Mouse (Mus musculus) right cerebral cortex, postnatal 25 days (tissue): Measurements from ENCODE around the gene Krt16.

Source experiments
- DNase-seq: peaks from one replicate; pipeline ENCODE4 v3.0.0; 2022

Krt16 gene

DNA sequence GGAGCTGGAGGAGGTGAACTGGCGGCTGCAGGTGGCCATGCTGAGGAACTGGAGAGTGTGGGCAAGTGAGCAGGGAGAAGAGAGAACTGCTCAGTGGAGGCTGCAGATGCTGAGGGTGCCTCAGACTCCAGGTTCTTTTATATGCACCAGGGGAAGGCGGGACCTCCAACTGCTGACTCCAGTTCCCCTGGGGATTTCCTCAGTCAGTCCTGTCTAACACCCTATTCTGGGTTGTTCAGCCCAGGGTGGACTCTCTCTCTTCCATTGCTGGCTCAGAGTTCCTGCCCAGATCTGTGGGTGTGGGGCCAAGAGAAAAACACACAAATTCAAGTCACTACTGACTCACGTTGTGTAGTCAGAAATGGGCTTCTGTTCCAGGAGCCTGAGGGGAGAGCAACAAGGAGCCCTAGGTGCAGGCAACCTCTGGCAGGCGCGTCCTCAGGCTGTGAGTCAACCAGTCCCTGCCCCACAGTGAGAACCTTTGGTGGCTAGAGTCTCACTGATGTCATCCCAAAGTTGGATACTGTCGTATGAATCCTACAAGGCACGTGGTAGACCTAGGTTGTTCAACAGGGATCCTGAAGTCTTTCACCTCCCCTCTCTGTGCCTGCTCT, at the start of gene Krt16:
Krt16 (minus strand) TSS at position 51 of the 614 bp plus-strand sequence.
- DNase-seq = no peak

- no peak for DNase-seq
These were observed 49.1 kb upstream of the Krt16 start for GRCm38 (mm10) chr11:100297801-100298200.

- peak; percentile 73 for DNase-seq
These were observed 46.6 kb upstream of the Krt16 start for GRCm38 (mm10) chr11:100295308-100295707.

GRCm38 (mm10) chr11:100292884-100293283, 44.2 kb upstream of the Krt16 start:
- no peak for DNase-seq

DNA sequence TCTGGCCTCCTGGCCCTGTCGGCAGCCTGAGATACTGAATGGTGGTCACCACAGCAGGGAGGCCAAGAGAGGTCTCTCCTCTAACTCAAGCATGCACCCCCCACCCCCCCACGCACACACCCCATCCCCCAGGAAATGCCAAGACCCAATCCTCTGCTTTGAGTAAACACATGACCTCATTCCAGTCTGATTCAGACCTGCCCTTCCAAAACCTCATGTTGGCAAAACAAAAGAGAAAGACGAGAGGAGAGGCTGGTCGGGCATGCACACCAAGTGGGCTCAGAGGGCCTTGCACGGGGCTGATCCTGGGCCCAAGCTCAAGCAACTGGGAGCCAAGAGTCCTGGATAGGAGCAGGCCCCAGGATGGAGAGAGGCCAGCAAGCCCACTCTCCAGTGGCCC, 41.5 kb upstream of the Krt16 start:
- no peak for DNase-seq

DNA sequence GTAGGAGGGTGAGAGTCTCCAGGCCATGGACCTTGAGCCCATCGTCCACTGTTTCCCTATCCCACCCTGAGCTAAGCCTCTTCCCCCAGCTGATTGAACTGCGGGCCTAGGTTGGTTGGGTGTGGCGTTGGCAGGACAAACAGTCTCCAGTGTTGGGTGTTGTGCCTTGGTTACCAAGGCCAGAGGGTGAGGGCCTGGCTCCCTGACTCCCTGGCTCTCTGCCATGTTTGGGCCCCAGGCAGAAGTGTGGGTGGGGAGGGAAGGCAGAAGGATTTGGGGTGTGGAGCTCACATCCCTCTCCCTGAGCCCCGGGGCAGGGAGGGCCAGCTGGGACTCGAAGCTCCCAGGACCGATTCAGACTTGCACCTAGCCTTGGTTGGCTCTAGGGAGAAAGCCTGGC, 40.2 kb upstream of the Krt16 start:
- no peak for DNase-seq

DNA sequence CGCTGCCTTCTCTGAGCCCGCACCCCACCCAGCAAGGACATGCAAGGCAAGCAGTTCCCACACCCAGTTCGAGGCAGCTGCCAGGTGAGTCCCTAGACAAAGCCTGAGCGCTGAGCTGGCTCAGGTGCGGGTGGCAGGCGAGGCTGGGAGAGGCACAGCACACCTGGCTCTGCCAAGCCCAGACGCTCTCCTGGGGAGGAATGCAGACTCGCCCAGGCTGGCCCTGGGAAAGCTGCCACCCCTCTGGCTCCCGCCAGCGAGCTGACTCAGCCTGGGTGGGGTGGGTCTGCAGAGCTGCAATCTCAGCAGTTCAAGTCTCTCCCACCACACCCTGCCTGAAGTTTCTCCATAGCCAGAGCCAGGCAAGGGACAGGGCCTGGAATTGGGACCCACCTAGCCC, 38.3 kb upstream of the Krt16 start:
- peak; percentile 60 for DNase-seq

GRCm38 (mm10) chr11:100284988-100285387, 36.3 kb upstream of the Krt16 start:
- no peak for DNase-seq

- DNase-seq = peak; percentile 31
These were observed 33.8 kb upstream of the Krt16 start for GRCm38 (mm10) chr11:100282549-100282948.

DNA sequence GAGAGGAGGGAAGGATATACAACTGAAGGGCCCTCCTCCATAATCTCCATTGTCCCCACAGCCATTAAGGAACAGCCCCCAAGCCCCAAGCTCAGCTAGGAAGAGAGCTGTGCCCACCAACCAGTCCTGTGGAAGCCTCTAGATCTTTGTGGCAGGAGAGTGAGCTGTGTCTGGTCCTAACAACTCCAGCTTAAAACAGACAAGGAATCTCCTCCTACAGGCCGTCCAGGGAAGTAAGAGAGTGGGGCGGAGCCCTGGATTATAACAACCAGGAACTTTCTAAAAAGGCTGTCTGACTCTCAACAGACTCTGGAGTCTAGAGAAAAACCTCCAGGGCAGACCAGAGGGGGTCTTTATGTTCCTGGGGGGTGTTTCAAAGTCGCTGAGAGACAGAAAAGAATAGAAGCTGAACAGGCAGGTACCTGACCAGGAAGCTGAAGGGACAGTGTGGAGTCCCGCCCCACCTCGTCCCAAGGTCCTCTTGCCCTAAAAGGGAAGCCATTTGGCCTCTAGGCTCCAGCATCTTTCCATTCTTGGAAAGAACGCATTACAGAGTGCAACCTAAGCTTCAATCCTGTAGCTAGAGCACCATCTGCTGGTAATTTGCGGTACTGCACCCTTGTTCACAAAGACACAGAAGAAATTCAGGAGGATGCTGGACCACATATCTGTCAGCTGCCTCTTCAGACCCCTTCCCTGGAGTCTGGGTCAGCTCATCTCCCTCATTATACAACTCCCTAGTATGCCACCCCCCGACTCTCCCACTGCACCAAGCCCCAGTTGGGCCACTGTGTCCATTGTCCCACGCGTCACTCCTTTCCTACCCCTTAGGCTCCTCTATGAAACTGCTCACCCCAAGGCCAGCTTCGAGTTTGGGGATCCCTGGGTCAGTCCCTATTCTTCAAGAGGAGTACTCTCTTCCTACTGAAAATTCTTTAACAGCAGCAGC, 33.2 kb upstream of the Krt16 start:
- DNase-seq = peak; percentile 70

DNA sequence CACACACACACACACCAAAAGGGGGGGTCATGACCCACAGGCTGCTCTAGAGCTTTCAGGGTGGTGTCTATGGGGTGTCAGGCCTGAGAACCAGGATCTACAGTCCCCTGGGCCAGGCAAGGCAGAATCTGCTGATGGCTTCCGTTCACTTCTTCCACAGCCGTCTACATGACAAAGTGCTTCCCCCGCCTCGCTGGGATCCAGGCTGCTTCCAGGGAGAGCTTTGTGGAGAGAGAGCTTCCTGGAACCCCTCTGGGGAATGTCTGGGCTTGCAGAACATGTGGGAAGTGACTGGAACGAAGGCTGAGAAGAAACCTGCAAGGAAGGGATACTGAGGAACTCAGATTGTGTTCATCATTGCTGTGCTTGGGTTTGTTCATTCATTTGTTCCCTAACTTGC, 30.1 kb upstream of the Krt16 start:
- DNase-seq = no peak

GRCm38 (mm10) chr11:100277726-100278480, 29.2 kb upstream of the Krt16 start:
- DNase-seq = no peak

GRCm38 (mm10) chr11:100275466-100275865, 26.8 kb upstream of the Krt16 start:
- DNase-seq = no peak

GRCm38 (mm10) chr11:100274719-100275118, 26.0 kb upstream of the Krt16 start:
- no peak for DNase-seq

GRCm38 (mm10) chr11:100271878-100272277, 23.2 kb upstream of the Krt16 start:
- no peak for DNase-seq

DNA sequence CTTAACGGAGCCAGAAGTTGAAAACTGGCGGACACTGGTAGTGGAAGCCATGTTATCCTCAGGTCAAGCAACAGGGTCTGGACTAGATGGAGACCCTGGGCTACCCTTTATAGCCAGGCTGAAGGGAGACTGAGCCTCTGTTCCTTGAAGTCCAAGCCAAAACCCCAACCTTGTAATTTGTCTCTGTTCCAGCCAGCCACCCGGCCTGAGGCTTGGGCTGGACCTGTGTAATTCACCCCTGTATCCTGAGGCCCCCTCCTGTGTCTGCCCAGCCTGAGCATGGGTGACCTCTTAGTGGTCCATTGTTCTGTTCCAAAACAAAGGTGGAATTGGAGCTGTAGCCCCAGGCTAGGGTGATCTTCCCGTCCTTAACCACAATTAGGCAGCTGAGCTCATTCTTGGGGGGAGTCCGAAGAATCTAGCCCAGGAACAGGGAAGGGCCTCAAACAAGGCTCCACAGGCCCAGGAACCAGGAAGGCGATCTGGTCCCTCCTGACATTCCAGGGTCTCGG, 21.2 kb upstream of the Krt16 start, which contains the start of gene Krt42:
Krt42 (minus strand) TSS at position 51 of the 512 bp plus-strand sequence.
- no peak for DNase-seq

DNA sequence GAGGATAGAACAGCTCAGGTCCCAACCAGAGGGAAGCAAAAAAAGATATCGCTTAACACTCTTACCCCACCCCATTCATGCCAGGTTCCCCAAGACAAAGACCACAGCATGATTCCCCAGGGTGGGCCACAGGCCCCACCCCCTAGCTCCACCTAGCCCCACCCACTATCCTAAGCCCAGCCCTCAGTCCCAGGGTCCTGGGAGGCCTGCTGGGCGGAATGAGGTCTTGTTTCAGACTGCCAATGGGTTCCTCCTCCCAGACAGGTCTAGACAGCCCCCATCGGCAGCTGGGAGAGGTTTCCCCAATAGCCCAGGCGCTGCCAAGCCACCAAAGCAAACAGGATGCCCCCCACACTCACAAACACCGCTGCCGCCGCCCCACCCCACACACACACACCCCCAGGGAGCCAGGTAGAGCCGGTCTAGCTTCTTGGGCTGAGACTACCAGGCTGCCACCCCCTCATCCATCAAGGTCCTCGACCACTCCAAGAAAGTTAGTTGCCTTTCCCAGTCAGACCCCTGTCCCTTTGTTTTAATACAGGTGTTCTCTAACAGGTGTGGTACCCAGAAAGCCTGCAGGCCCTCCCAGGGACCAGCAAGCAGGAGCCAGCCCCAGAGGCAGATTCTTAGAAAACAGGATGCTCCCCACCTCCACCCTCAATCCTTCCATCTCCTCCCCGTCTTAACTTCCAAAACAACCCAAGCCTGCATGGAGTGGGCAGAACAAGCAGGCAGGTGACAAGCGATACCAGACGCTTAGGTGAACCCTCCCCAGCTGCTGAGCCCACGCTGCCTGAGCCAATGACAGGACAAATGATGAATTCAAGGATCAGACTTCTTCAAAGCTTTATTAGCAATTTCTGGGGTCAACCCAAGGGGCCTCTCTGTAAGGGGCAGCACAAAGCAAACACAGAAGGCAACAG, 13.6 kb upstream of the Krt16 start:
- DNase-seq = no peak

GRCm38 (mm10) chr11:100261235-100261605, 12.5 kb upstream of the Krt16 start:
- DNase-seq = no peak

GRCm38 (mm10) chr11:100260514-100261234, 12.0 kb upstream of the Krt16 start, which contains the start of gene Krt17:
Krt17 (minus strand) TSS chr11:100261029.
- no peak for DNase-seq

- no peak for DNase-seq
These were observed 10.4 kb upstream of the Krt16 start for GRCm38 (mm10) chr11:100259079-100259478.

DNA sequence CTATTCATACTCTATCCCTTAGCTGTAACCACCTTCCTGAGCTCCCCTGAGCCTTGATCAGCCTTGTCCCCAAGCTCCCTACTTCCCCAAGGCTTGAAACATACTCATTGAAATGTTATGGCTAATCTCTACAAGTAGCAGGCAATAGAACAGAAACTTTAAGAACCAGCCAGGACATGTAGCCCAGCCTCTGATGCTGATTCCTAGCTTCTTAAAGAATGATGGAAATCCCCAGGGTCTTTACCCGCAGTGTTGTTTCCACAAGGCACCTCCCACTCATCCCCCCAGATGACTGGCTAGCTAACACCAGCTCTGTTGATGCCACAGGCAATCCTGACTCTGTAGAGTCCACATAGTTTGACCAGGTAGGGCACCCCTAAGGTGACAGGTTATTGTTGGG, 9.3 kb upstream of the Krt16 start:
- no peak for DNase-seq
